Mouse (Mus musculus) kidney, postnatal 0 days (tissue): ENCODE results near the gene Rora. TPM values are rescaled to one million over a fixed set of nuclear protein-coding genes. Genes with fewer than 3 reads are reported as not detected.

Experiments used
- ATAC-seq: fragments of 200-750 bp; cut with Nextera tagmentation; replicated peaks from 2 replicates; pipeline ENCODE4 v1.8.0; 2017; ENCODE audit warnings: low read depth, moderate number of reproducible peaks, moderate TSS enrichment, moderate library complexity; ENCODE audit not compliant: low FRiP score
- DNase-seq: peaks from one replicate; pipeline ENCODE4 v3.0.0-alpha.2; 2016; ENCODE audit warnings: low spot score
- H3K27ac ChIP-seq: fragments of 300-500 bp; sonication (generic); 2 replicates; pipeline ENCODE4 v1.5.1; 2014; ENCODE audit warnings: mild to moderate bottlenecking
- H3K27me3 ChIP-seq: fragments of 300-500 bp; sonication (generic); 2 replicates; pipeline ENCODE4 v1.6.1; 2014; ENCODE audit warnings: low read length, mixed read lengths; ENCODE audit not compliant: insufficient read depth
- H3K36me3 ChIP-seq: fragments of 300-500 bp; sonication (generic); 2 replicates; pipeline ENCODE4 v1.6.1; 2014; ENCODE audit warnings: low read length, mixed read lengths; ENCODE audit not compliant: insufficient read depth
- H3K4me1 ChIP-seq: fragments of 300-500 bp; sonication (generic); replicated peaks from 2 replicates; pipeline ENCODE4 v1.6.1; 2014; ENCODE audit warnings: antibody characterized with exemption, low read length, mixed read lengths; ENCODE audit not compliant: insufficient read depth
- H3K4me2 ChIP-seq: fragments of 300-500 bp; sonication (generic); 2 replicates; pipeline ENCODE4 v1.6.1; 2014; ENCODE audit warnings: mild to moderate bottlenecking, low read length, moderate library complexity, mixed read lengths
- H3K4me3 ChIP-seq: fragments of 300-500 bp; sonication (generic); replicated peaks from 2 replicates; pipeline ENCODE4 v1.5.1; 2014; ENCODE audit warnings: low read depth, low read length
- H3K9ac ChIP-seq: fragments of 300-500 bp; sonication (generic); 2 replicates; pipeline ENCODE4 v1.6.1; 2014; ENCODE audit warnings: low read depth, low read length
- H3K9me3 ChIP-seq: fragments of 300-500 bp; sonication (generic); replicated peaks from 2 replicates; pipeline ENCODE4 v1.6.1; 2016; ENCODE audit warnings: low read length, inconsistent platforms, mixed read lengths
- CTCF ChIP-seq: IDR thresholded peaks from 2 replicates; pipeline ENCODE4 v1.5.1; 2016; ENCODE audit warnings: antibody characterized with exemption, low read depth, mild to moderate bottlenecking, moderate library complexity
- WGBS: fragments of 180-500 bp; shearing (Covaris S2); extraction: QIAGEN DNeasy Blood & Tissue Kit; methylation state at CpG from one replicate; pipeline ENCODE4 v1.1.7; 2014; 5-methylcytosine and 5-hydroxymethylcytosine counted together
- polyA plus RNA-seq: library from polyadenylated mRNA; unstranded; fragments of >200 nt; fragmentation: Nextera tagmentation; extraction: Ambion mirVana; gene quantifications from 2 replicates; pipeline ENCODE4 v1.2.1, GENCODE M21; 2015

Gene Rora
- polyA plus RNA-seq, 1 experiment from 2014 or later: 9.8 TPM

DNA sequence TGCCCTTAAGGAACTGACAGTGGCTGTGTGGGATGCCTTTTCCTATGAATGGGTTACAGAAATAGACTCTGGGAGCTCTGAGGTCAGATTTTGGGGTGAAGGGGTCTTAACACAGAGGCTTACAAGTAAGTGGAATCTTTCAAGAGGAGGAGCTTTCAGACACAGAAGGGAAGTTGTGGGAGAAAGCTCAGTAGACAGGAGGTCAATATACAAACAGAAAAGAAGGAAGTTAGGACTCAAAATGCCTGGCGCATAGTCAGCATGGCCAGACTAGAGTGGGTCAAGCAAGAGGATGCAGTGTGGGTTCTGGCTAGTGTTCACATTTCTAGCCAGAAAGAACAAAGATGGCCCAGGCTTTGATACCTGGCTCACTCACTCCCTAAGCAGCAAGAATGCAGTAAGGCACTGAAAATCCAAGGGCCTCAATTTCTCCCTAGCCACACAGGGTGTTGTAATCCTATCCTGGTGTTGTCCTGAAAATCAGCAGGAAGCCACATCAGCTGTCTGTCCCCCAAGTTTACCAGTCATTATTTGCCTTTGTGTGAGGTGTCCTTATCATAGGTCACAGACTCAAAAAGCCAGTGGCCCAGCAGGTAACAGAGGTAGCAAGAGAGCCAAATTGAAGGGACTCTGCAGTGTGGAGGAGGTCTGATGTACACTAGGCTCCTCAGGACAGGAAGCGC, 456.2 kb downstream of the Rora start:
- Histone ChIP-seq H3K27me3 (no peaks in the 10 kb centered on the region), H3K27ac (no peak overlapping the region), H3K9me3 (no peaks in the 10 kb centered on the region), H3K9ac (no peak overlapping the region), H3K4me2 (no peak overlapping the region), H3K4me3 (no peak overlapping the region), H3K4me1 (0 out of 2 replicates have a peak, but pooled peaks cover 3% of the 10 kb centered on the region), H3K36me3 (no peaks in the 10 kb centered on the region)
- DNase-seq (no peak), ATAC-seq (no peak)
- TF ChIP-seq CTCF: no peak
- WGBS: 89% methylated on average over 2 of the region's 2 CpGs

- Histone ChIP-seq H3K27me3 (no peaks in the 10 kb centered on the region), H3K9ac (no peak overlapping the region), H3K36me3 (no peaks in the 10 kb centered on the region), H3K4me1 (0 out of 2 replicates have a peak, but pooled peaks cover 3% of the 10 kb centered on the region), H3K4me3 (no peak overlapping the region), H3K9me3 (no peaks in the 10 kb centered on the region), H3K27ac (no peak overlapping the region), H3K4me2 (no peak overlapping the region)
- WGBS: 47% methylated on average over 5 of the region's 5 CpGs
- no peak for DNase-seq
- no peak for TF ChIP-seq CTCF
- ATAC-seq: no peak; the same call in 1 of the 2 replicates
Observed at GRCm38 (mm10) chr9:69110301-69110674, 456.7 kb downstream of the Rora start.

DNA sequence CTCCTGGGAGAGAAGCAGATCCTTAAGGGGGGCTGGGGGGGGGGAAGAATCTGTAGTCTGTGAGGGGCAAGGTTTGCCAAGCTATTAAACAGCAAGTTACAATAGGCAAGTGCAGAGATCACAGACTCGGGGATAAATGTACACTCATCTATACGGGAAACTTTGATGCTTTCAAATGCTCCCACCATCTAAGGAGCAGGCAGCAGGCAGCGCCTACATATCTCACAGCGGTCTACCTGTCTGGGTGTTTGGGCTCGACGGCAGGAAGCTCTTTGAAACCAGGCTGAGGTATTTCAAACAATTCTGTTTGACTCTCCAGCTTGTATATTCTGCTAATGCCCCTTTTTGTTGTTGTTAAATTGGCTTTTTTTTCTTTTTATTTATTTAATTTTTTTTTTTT, 457.1 kb downstream of the Rora start:
- 69% methylated on average over 6 of the region's 6 CpGs for WGBS
- Histone ChIP-seq H3K4me3 (no peak overlapping the region), H3K4me2 (no peak overlapping the region), H3K9me3 (no peaks in the 10 kb centered on the region), H3K27ac (no peak overlapping the region), H3K36me3 (no peaks in the 10 kb centered on the region), H3K4me1 (0 out of 2 replicates have a peak, but pooled peaks cover 3% of the 10 kb centered on the region), H3K9ac (no peak overlapping the region), H3K27me3 (no peaks in the 10 kb centered on the region)
- no peak for DNase-seq
- no peak for TF ChIP-seq CTCF
- ATAC-seq: no peak

DNA sequence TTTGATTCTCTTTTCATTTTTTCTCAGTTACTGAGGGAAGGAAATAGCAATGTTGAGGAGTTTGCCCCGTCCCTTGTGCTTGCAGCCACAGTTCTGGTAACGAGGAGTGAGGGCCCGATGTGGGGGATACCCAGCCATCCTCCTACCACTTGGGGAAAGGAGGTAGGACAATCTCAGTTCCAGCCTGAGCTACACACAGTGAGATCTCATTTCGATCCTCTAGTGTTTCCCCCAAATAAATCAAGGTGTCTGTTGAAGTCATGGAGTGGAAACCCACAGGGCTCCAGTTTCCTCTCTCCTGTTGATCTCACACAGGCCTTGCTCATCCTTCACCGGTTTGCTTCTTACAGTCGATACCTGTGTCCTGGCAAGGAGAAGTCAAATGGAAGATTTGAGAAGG, 458.0 kb downstream of the Rora start:
- H3K9me3 ChIP-seq: no peaks in the 10 kb centered on the region
- no peak for TF ChIP-seq CTCF
- WGBS: 33% methylated on average over 6 of the region's 6 CpGs
- DNase-seq (peak; percentile 79), ATAC-seq (no peak)
- H3K36me3 ChIP-seq: no peaks in the 10 kb centered on the region
- no peak overlapping the region for H3K9ac ChIP-seq
- H3K4me2 ChIP-seq: no peak overlapping the region
- H3K27ac ChIP-seq: no peak overlapping the region
- 0 out of 2 replicates have a peak, but pooled peaks cover 3% of the 10 kb centered on the region for H3K4me1 ChIP-seq
- no peaks in the 10 kb centered on the region for H3K27me3 ChIP-seq
- H3K4me3 ChIP-seq: no peak overlapping the region

GRCm38 (mm10) chr9:69114429-69114984, 460.9 kb downstream of the Rora start:
- H3K9me3 ChIP-seq: no peaks in the 10 kb centered on the region
- H3K4me2 ChIP-seq: no peak overlapping the region
- no peak overlapping the region for H3K4me3 ChIP-seq
- no peak overlapping the region for H3K27ac ChIP-seq
- H3K36me3 ChIP-seq: no peaks in the 10 kb centered on the region
- no peak overlapping the region for H3K9ac ChIP-seq
- ATAC-seq (no peak), DNase-seq (no peak)
- 19% methylated on average over 9 of the region's 9 CpGs for WGBS
- no peak for TF ChIP-seq CTCF
- H3K4me1 ChIP-seq: 0 out of 2 replicates have a peak, but pooled peaks cover 3% of the 10 kb centered on the region
- H3K27me3 ChIP-seq: no peaks in the 10 kb centered on the region

DNA sequence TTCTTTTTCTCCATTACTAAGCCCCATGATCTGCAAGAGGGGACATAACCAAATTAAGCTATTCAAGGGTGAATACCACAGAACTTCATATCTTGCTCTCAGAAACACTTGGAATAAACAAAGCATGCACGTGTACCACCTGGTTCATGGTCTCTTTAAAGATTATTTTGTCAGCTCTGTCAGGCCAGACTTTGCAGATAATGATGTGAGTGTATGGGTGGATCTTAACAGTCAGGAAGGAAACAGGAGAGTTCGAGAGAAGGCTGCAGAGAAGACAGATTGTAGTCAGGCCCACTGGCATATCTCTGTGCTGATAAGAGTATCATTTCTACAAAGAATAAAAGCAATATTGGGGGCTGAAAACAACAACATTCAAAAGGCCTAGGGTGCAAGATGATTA, 463.2 kb downstream of the Rora start:
- Histone ChIP-seq H3K27me3 (no peaks in the 10 kb centered on the region), H3K4me3 (no peak overlapping the region), H3K9ac (no peak overlapping the region), H3K27ac (no peak overlapping the region), H3K9me3 (no peaks in the 10 kb centered on the region), H3K4me2 (no peak overlapping the region), H3K36me3 (no peaks in the 10 kb centered on the region), H3K4me1 (no peaks in the 10 kb centered on the region)
- no peak for TF ChIP-seq CTCF
- ATAC-seq: no peak
- no peak for DNase-seq
- WGBS: 54% methylated on average over 2 of the region's 2 CpGs
